Mouse (Mus musculus): ENCODE results near the gene Gm26897.

Gm26897 gene

DNA sequence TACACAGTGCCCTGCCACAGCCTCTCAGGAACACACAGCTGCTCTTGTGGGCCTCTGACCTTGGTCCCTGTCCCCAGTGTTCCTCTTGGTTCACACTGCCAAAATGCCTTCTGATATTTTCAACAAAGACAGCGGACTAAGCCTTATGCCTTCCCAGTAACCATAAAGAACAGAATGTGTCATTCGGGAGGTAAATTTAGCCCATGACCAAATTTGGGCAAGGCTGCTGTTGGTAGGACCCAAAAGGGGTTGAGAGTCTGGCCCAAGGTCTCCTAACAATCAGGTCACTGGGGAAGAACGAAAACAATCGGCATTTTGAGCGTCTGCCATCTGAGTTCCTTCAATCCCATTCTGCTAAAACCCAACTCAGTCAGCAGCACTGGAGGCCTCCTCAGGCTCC, 15.9 kb downstream of the Gm26897 start:
- 52% methylated on average over 5 of the region's 5 CpGs for WGBS

DNA sequence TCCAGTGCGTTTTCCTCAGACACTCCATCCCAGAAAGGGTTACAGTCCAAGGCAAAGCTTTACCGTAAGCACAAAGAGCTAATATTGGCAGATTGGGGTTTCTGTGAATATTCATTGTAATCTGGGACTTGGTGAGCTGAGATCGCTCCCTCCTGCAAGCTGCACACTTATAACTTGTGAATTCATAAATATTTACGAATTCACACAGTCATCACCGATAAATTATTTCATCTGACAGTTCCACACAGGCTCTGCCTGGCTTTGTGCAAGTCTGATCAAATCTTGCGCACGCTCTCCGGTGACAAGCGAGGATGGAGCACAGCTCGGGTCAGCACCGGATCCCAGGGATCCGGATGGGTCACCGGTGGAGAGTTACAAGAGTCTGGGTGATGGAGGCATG, 16.4 kb downstream of the Gm26897 start:
- 62% methylated on average over 13 of the region's 13 CpGs for WGBS

DNA sequence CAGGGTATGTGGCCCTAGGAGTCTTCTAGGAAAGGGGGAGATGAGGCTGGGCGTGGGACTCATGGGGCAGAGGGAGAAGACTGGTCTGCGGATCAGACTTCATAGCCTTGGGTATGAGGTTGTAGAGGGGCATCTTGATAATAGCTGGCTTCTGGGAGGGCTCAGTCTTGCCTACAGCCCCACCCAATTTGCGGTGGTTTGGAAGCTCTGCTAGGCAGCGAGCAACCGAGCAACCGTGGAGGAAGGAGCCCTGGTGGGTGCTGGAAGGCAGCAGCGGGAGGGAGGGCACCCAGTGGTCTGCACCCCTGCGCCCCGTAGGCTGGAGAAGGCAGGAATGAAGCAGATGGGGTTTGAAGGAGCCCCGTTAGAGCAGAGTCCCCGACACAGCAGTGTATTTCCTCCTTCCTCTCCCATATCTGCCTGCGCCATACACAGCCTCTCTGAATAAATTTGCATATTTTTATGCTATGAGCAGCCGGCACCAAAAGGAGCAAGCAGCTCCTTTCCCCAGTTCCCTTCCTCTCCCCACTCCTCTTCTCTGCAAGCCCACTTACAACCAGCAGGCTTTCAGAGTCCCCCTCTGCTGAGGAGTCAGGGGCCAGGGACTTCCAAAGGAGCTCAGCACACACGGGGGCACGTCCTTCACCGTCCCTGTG, 20.9 kb downstream of the Gm26897 start:
- 10% methylated on average over 16 of the region's 16 CpGs for WGBS

DNA sequence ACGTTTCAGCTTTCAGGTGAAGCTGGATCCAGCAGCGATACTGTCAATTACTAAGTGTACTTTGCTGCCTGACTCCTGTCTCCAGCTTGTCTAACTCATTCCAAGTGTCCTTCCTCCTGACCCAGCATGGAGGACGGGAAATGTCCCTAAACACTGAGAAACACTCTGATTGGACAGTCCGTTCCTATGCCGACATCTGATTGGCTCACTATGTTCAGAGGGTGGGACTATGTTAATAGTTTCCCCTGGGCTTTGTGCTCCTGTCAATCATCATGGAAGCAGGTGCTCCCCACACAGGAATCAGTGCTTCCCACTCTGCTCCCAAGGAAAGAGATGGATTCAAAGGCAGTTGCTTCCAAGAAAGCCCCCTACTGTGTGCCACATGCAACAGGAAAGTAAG, 21.6 kb downstream of the Gm26897 start:
- 23% methylated on average over 5 of the region's 5 CpGs for WGBS

DNA sequence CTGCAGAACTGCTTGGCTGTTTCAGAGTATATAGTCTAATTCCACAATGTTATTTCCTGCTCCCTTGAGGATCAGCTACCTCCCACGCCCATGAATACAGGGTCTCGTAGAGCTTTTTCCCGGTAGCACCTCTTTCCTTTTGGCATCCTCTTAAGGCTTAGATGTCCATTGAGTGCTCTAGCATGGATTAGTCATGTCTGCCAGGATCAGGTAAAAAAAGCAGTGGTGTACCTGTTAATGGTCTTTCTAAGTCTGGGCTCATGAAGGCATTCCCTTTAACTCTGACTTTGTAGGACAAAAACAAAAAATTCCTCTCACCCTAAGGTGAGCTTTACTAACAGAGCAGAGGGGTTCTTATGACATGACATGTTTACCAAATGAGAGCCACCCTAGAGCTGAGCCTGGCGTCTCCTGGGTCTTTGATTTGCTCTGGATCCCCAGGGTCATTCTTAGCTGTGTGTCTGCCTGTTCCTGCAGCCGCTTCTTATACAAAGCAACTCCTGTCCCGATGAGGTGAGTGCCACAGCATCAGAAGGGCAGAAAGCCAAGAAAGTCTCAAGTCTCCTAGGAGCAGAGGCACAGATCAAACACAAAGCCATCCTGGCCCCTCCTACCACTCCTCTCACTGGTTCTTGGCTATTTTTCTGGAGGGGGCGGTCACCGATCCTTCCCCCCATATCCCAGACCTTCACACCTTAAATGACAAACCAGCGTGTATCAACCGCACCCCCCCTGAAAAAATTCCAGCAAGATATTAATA, 27.2 kb downstream of the Gm26897 start:
- WGBS: 25% methylated on average over 10 of the region's 10 CpGs

DNA sequence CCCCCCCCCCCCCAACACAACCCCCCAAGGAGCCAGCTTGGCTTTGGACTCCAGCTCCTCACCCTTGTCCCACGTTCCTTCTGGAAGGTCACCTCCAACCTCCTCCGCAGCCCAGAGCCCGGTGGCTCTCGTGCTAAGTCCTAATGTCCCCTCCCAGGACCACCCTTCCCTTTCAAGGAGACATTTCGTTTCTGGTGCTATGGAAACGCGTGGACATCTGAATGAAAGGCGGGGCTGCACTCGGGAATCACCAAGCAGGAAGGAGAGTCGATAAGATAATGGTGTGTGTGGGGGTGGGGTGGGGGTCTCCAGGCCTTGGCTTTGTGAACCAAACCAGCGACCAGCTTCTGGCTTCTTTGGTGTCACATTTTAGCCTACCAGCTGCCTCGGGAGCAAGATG, 27.9 kb downstream of the Gm26897 start:
- WGBS: under 1% methylated on average over 12 of the region's 12 CpGs

DNA sequence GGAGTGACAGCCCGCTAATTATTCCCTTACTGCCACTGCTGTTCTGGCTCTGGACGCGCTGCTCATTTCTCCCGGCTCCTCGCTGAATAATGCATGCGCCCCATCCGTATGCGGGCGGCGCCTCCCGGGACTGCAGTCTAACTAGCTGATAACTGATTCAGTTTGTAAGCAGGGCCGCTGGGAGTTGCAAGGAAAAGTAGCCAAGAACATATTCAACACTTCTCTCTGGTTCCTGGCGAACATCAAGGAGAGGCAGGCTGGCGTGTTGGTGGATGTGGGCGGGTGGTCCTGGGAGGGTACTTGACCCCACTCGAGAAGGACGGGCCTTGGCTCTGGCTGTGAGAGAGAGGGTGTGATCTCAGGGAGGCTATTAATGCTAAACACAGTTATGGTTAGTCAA, 28.4 kb downstream of the Gm26897 start:
- WGBS: 7% methylated on average over 17 of the region's 17 CpGs

DNA sequence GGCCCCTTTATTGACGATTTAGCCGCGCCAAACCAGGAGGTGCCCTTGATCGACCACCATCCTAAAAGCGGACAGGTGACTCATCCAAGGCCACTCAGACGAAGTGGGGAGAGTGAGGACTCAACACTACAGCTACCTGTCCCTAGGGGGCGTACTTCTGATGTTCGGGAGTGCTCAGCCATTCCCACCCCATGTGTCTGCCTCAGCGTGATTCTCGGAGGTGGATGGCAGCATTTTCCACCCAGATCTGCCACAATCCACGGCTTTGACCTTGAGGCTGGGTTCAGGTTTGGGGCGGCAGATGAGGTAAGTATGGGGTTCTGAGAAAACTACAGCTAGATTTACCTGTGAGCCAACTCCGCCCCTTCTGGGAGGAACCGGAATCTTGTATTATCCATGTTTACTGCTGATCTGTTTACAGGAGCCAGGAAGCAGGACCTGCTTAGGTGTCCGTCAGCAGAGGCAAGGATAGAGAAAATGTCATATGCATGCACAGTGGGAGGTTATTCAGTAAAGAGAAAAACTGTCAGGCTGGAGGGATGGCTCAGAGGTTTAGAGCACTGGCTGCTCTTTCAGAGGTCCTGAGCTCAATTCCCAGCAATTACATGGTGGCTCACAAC, 32.1 kb downstream of the Gm26897 start:
- WGBS: 87% methylated on average over 15 of the region's 15 CpGs

DNA sequence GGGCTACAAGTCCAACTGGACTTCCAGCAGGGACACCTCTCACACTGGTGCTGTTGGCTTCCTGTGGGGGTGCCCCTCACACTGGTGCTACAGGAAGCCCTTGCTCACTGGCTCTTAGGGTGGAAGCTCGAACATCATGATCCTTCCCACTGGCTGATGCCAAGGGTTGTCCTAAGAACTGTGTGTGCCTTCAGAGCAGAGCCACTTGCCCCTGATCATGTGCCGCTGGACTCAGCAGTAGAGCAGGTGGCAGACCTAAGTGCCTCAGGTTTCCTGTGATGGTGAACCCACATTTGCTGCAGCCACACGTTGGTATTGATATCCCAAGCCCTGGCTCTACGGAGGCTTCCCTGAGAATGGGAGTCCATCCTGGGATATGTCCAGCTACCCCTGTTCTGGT, 33.0 kb downstream of the Gm26897 start:
- 92% methylated on average over 4 of the region's 4 CpGs for WGBS

DNA sequence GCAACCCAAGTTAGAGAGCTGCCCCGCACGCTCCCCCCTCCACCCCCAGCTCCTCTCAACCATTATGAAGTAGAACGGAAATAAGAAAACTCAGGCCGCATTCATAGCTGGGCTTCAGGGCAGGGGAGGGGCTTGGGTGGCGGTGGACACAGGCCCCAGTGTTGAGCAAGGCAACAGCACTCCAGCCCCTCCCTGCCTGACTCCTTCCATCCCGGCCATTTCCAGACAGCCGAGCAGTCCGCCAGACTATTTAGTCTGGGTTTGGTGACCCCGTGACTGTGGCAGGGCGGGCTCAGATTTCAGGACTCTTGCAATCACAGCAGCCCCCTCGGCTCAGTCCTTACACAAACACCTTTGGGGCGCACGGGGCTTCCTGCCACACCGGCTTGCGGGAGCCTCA, 36.5 kb downstream of the Gm26897 start:
- WGBS: 55% methylated on average over 15 of the region's 15 CpGs

DNA sequence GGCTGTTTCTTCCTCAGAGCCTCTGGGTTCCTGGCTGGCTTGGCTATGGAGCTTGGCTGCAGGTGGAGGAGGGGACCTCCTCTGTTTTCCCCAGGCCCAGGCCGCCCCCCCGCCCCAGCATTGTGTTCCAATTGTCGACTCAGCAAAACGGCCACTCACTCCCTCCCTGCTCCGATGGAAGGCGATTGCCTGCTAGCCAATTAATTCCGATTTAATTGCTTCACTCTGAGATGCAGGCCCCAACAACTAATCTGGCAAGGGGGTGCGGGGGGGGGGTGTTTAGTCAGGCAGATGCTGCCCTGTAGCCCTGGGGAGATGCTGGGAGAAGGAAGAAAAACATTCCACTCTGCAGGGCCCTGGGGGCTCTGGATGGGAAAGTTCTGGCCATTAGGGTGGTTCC, 38.4 kb downstream of the Gm26897 start:
- WGBS: 48% methylated on average over 8 of the region's 8 CpGs

DNA sequence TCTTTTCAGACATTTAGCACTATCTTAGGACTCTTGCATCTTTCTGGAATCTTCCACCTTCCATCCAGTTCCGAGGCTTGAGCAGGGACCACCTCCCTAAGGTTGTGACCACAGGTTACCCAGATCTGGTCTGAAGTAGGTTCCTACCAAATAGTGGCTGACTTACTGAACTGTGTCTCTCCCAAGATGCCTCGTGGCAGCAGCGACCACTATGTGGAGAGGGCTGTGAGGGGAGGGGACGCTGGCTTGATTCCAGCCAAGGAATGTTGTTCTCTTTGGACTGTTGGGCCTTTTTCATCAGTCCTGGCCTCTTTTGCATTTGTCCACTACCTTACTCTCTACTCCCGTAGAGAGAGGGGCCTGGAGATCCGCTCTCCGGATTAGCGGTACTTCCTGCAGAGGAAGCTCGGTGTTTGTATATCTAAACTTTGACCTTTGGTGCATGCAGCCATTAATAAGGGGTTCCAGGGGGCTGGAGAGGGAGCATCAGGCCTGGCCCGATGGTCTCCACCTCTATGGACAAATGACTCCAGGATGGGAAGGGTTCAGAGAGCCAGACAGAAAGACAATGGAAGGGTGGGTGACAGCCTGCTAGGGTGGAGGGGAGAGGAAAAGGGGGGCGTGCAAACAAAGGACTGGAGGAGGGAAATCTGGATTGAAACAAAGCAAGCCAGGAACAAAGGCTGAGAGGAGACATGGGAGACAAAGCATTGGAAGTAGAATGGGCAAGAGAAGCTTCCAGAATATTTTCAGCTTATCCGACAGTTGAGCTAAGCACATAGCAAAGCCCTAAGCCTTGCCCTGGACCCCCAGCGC, 39.1 kb downstream of the Gm26897 start:
- 68% methylated on average over 13 of the region's 13 CpGs for WGBS

DNA sequence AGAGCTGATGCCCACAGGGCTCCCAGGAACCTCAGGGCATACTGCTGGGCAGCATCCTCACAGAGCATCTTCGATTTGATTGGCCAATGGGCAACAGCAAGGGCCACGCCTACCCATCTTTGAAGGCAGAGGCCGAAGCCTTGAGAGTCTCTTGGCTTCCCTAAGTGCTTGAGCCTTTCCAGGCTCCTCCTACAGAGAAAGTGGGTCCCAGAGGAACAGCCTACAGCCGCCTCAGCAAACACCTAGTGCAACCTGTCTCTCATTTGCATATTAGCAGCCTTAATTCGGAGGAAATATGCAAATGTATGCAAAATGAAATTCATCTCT, 39.6 kb downstream of the Gm26897 start:
- 74% methylated on average over 5 of the region's 5 CpGs for WGBS

DNA sequence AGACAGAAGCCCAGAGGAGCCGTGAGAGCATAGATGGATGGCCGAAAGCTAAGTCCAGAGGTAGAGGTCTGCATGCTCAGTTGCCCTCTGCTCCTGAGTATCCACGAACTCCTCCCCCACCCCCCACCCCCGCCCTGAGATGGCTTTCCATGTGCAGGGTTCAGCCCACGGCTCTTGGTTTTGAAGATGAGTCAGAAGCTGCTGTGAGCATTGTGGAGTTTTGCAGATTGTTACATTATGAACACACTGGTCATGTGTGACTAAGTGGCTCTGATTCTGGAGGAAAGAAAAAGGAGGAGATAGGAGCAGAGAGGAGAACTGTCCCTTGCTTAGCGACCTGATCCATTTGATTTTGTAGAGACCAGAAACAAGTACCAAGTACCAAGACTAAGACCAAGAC, 42.5 kb downstream of the Gm26897 start:
- WGBS: 75% methylated on average over 6 of the region's 6 CpGs

DNA sequence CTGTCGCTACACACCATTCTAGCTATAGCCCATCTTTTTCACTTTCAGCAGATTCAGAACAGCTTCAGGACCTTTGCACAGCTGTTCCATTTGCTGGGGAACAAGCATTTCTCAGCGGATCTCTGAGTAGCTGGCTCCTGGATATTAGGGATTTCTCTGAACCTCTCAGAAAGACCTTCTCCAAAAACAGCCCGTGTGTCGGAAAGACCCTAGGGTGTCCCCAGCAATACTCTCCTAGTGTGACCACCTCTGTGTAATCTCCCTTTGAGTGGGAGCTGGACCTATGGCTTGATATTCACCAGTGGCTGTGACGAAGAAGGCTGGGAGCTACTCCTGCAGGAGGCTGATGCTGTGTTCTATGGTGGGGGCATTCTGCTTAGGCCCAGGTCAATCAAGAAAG, 44.4 kb downstream of the Gm26897 start:
- 84% methylated on average over 5 of the region's 5 CpGs for WGBS

DNA sequence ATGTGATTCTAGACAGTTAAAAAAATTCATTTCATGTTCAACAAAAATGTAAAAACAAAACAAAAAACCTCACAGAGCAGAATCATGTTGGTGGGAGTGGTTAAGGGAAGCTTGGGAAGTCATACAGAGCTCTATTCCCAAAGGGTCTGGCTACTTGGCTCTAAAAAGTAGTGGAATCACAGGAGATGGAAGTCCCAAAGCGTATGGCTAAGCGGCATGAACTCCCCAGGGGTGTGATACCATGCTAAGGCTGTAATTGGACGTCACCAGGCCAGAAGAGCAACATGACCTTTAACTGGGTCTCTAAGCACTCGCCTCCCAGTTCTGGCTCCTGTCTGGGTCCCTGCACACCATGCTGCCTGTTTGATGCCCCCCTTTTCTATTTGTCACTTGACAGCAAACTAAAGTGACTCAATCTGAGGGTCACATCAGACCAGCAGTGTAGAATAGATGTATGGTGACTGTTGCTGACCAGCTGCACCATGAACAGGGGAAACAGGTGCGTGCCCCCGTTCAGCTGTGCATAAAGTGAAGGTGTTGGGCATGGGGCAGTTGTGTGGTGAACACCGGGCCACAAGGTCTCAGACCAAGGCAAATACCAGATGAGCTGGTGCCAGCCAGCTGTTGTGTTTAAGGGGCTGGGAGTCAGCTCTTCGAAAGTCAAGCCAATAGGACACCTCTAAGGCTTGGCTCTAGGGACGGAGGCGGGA, 46.2 kb downstream of the Gm26897 start:
- 95% methylated on average over 10 of the region's 10 CpGs for WGBS
